Mouse (Mus musculus): ENCODE measurements around the gene Pwwp2b. TPM values are rescaled to one million over a fixed set of nuclear protein-coding genes. Genes with fewer than 3 reads are reported as not detected.

The Pwwp2b gene
- 4.8 and 5.8 TPM in 2 replicates for polyA plus RNA-seq (2015; fragmentation: Nextera tagmentation; extraction: Ambion mirVana)

DNA sequence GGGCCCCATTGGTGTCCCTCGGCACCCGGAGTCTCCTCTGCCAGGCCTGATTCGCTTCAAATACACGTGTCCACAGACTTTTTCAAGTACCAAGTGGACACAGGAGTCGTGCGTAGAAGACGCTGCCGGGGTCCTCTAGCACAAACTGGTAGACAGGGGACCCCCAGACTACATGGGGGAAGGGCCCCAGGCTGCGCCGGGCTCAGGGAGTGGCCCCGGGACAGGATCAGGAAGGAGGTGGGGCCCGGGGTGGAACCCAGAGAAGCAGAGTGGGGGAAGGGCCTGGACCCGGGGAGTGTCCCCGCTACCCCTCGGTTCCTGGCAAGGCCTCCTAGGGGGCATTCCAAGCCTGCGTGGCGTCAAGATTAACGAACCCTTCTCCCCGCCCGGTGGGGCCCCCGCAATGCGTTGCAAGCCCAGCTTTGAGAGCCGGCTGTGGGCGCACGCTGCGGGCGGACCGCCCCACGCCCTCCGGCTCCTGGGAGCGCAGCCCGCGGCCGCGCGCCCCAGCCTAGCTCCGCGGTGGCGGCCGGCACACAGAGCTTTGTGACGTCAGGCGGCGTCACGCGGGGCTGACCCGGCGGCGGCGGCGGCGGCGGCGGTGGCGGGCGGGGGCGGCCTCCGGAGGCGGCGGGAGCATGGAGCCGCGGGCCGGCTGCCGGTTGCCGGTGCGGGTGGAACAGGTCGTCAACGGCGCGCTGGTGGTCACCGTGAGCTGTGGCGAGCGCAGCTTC lies at the start of gene Pwwp2b:
Pwwp2b (plus strand) TSS at position 602 of the 734 bp plus-strand sequence.

DNA sequence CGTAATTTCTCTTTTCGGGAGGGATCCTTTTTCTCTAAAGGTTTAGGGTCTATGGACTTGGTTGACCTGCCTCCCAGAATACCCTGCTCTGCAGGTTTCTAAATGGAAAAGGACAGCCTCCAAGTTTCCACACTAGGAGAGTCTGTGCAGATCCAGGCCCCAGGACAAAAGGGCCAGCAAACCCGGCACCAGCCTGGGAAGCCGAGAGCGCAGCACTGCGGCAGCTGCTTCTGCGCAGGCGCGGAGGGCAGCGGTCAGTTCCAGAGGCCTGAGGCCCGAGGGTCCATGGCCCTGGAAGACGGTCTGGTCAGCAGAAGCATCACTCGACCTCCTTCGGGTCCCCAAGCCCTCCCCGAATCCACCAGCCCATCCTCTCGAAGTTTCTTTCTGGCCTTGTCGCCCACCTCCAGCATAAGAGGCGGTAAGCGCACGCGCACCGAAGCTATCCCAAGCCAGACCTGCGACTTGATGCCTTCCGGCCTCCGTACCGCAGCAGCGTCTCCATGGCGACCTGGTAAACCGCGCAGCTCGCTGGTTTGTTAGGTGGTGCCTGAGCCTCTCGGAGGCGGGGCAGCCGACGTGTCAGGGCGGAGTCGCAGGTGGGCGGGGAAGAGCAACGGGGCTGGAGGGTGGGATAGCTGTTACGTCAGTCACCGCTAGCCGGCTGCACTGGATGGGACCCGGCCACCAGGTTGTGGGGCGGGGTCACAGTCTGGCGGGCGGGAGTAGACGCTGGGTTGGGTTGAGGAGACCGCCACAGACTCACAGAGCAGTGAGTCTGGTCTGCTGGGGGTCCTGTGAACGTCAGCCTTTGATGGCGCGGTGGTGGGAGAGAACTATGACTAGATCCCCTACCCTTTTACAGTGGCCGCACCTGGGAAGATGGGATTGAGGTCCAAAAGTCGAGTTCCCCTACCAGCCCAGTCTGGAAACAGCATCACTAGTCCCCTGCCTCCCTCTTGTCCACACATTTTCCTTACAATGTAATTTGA lies 35.2 kb upstream of the Pwwp2b start, which contains the start of the genes Lrrc27 and Stk32c:
Lrrc27 (plus strand) TSS at position 235 of the 992 bp plus-strand sequence.
Stk32c (minus strand) TSS at position 554 of the 992 bp plus-strand sequence.

Other genes with a start within 250 kb of the Pwwp2b start
- gene Dpysl4, start 162.5 kb upstream of the Pwwp2b start, polyA plus RNA-seq (2015; fragmentation: Nextera tagmentation; extraction: Ambion mirVana) = 127 and 150 TPM in 2 replicates
- 4.2 and 5.8 TPM in 2 replicates for gene Lrrc27, start 35.5 kb upstream of the Pwwp2b start, polyA plus RNA-seq (2015; fragmentation: Nextera tagmentation; extraction: Ambion mirVana)
- 3.3 and 3.5 TPM in 2 replicates for gene Stk32c, start 35.2 kb upstream of the Pwwp2b start, polyA plus RNA-seq (2015; fragmentation: Nextera tagmentation; extraction: Ambion mirVana)
- 23.7 and 25.7 TPM in 2 replicates for gene Inpp5a, start 140.6 kb downstream of the Pwwp2b start, polyA plus RNA-seq (2015; fragmentation: Nextera tagmentation; extraction: Ambion mirVana)